Mouse (Mus musculus): ENCODE data around the gene Cnot2. TPM values are rescaled to one million over a fixed set of nuclear protein-coding genes. Genes with fewer than 3 reads are reported as not detected.

Gene Cnot2
- total RNA-seq, 2 experiments from 2014 or later, result 73.4 to 80.9 TPM

- no peak for ATAC-seq (replicated peaks; ENCODE audit: low FRiP score, poor library complexity, severe bottlenecking)
Measured at GRCm38 (mm10) chr10:116492768-116493167, 88.5 kb downstream of the Cnot2 start.

GRCm38 (mm10) chr10:116486895-116487747, 94.2 kb downstream of the Cnot2 start:
- no peak for ATAC-seq (replicated peaks; ENCODE audit: low FRiP score, poor library complexity, severe bottlenecking)

- no peak for ATAC-seq (replicated peaks; ENCODE audit: low FRiP score, poor library complexity, severe bottlenecking)
Measured at GRCm38 (mm10) chr10:116481917-116482316, 99.4 kb downstream of the Cnot2 start.

- ATAC-seq (replicated peaks; ENCODE audit: low FRiP score, poor library complexity, severe bottlenecking), result no peak
Measured at GRCm38 (mm10) chr10:116480988-116481387, 100.3 kb downstream of the Cnot2 start.

GRCm38 (mm10) chr10:116476559-116476958, 104.8 kb downstream of the Cnot2 start:
- no peak for ATAC-seq (replicated peaks; ENCODE audit: low FRiP score, poor library complexity, severe bottlenecking)

GRCm38 (mm10) chr10:116475725-116476124, 105.6 kb downstream of the Cnot2 start:
- no peak for ATAC-seq (replicated peaks; ENCODE audit: low FRiP score, poor library complexity, severe bottlenecking)

- ATAC-seq (replicated peaks; ENCODE audit: low FRiP score, poor library complexity, severe bottlenecking), result no peak
Measured at GRCm38 (mm10) chr10:116473759-116474549, 107.4 kb downstream of the Cnot2 start, which contains the start of gene Kcnmb4. Gene Kcnmb4, minus strand, starts transcription at chr10:116473878.

- no peak for ATAC-seq (replicated peaks; ENCODE audit: low FRiP score, poor library complexity, severe bottlenecking)
Measured at GRCm38 (mm10) chr10:116473071-116473758, 108.1 kb downstream of the Cnot2 start.

- no peak for ATAC-seq (replicated peaks; ENCODE audit: low FRiP score, poor library complexity, severe bottlenecking)
Measured at GRCm38 (mm10) chr10:116472579-116472978, 108.7 kb downstream of the Cnot2 start.

GRCm38 (mm10) chr10:116470306-116470925, 110.9 kb downstream of the Cnot2 start:
- ATAC-seq (replicated peaks; ENCODE audit: low FRiP score, poor library complexity, severe bottlenecking), result no peak

- no peak for ATAC-seq (replicated peaks; ENCODE audit: low FRiP score, poor library complexity, severe bottlenecking)
Measured at GRCm38 (mm10) chr10:116468094-116468493, 113.2 kb downstream of the Cnot2 start.

- ATAC-seq (replicated peaks; ENCODE audit: low FRiP score, poor library complexity, severe bottlenecking), result no peak
Measured at GRCm38 (mm10) chr10:116463753-116464345, 117.5 kb downstream of the Cnot2 start.

- ATAC-seq (replicated peaks; ENCODE audit: low FRiP score, poor library complexity, severe bottlenecking), result no peak
Measured at GRCm38 (mm10) chr10:116461443-116461842, 119.9 kb downstream of the Cnot2 start.

- no peak for ATAC-seq (replicated peaks; ENCODE audit: low FRiP score, poor library complexity, severe bottlenecking)
Measured at GRCm38 (mm10) chr10:116458786-116459185, 122.5 kb downstream of the Cnot2 start.

GRCm38 (mm10) chr10:116452771-116453170, 128.5 kb downstream of the Cnot2 start:
- ATAC-seq (replicated peaks; ENCODE audit: low FRiP score, poor library complexity, severe bottlenecking), result no peak

GRCm38 (mm10) chr10:116450621-116451020, 130.7 kb downstream of the Cnot2 start:
- ATAC-seq (replicated peaks; ENCODE audit: low FRiP score, poor library complexity, severe bottlenecking), result no peak

- ATAC-seq (replicated peaks; ENCODE audit: low FRiP score, poor library complexity, severe bottlenecking), result no peak
Measured at GRCm38 (mm10) chr10:116448166-116448565, 133.1 kb downstream of the Cnot2 start.

- ATAC-seq (replicated peaks; ENCODE audit: low FRiP score, poor library complexity, severe bottlenecking), result no peak
Measured at GRCm38 (mm10) chr10:116447176-116447575, 134.1 kb downstream of the Cnot2 start.

GRCm38 (mm10) chr10:116446040-116446439, 135.3 kb downstream of the Cnot2 start:
- ATAC-seq (replicated peaks; ENCODE audit: low FRiP score, poor library complexity, severe bottlenecking), result no peak
